28 mouse cellular contexts compared by ENCODE assay signal in genomic region chr6:47275065-47275464, GRCm38 (mm10).
A peak's percentile ranks its signal among the peaks of the same experiment; 100 is the strongest.
DNase-seq lines count a peak whose midpoint lies in the region; ATAC-seq and TF ChIP-seq lines count a peak whose summit lies in the region.
"Had no signal": no experiment of that assay in that cellular context is flagged by ENCODE, and none has a peak within 500 bp of the region (broad histone marks: within the 10 kb centered on the region; RNA-seq: fewer than 3 reads in every experiment).

No protein-coding gene starts in this region.

- no peak for TF ChIP-seq CTCF in lung, adult 2 months (IDR thresholded peaks at IDR 0.05; ENCODE audit: insufficient read depth, low read length)

- TF ChIP-seq POLR2A in lung, adult 2 months (IDR thresholded peaks at IDR 0.05; ENCODE audit: borderline replicate concordance, extremely low read depth, low read depth, low read length) = no peak

- no peak overlapping the region for H3K9ac ChIP-seq in hindbrain, embryonic 13.5 days
- no peak overlapping the region for H3K9ac ChIP-seq in hindbrain, embryonic 16.5 days (ENCODE audit: low read depth, low read length)
- H3K9ac ChIP-seq: embryonic facial prominence, embryonic 12.5 days; hindbrain, embryonic 15.5 days; intestine, embryonic 15.5 days; liver, embryonic 12.5 days; liver, postnatal 0 days; neural tube, embryonic 15.5 days had no signal

- H3K9me3 ChIP-seq in hindbrain, embryonic 13.5 days = no peaks in the 10 kb centered on the region
- no peaks in the 10 kb centered on the region for H3K9me3 ChIP-seq in hindbrain, embryonic 16.5 days (ENCODE audit: control insufficient read depth, low read length)
- H3K9me3 ChIP-seq: embryonic facial prominence, embryonic 12.5 days; hindbrain, embryonic 15.5 days; intestine, embryonic 15.5 days; liver, embryonic 12.5 days; neural tube, embryonic 15.5 days had no signal

- DNase-seq in embryo, embryonic 10 days (ENCODE audit: low spot score) = peak; percentile 25
- no peak for DNase-seq in embryo, embryonic 9.5 days (ENCODE audit: extremely low spot score)
- peak; percentile 37 for DNase-seq in brain, adult 2 months (ENCODE audit: low read depth, low spot score)
- DNase-seq in retina, postnatal 1 day = peak; percentile 23
- DNase-seq in lung, adult 2 months = no peak
- DNase-seq: adrenal gland, postnatal 14 days; cerebellum, adult 18-20 months; cerebellum, postnatal 10 days; gastrocnemius, postnatal 10 days; heart, postnatal 4 days; kidney, adult 2 months; kidney, postnatal 36 days; left cerebral cortex, postnatal 4 days; liver, postnatal 0 days; lung, postnatal 10 days; right cerebral cortex, adult 18-20 months; spleen, adult 18-20 months; thymus, postnatal 14 days had no signal

- no peak overlapping the region for H3K4me2 ChIP-seq in hindbrain, embryonic 13.5 days
- no peak overlapping the region for H3K4me2 ChIP-seq in hindbrain, embryonic 16.5 days (ENCODE audit: low read length)
- H3K4me2 ChIP-seq: embryonic facial prominence, embryonic 12.5 days; heart, embryonic 11.5 days; hindbrain, embryonic 15.5 days; intestine, embryonic 15.5 days; liver, embryonic 12.5 days; neural tube, embryonic 15.5 days had no signal

- H3K4me3 ChIP-seq in hindbrain, embryonic 13.5 days = no peak overlapping the region
- no peak overlapping the region for H3K4me3 ChIP-seq in hindbrain, embryonic 16.5 days (ENCODE audit: low read length)
- H3K4me3 ChIP-seq in lung, adult 2 months (replicated peaks; ENCODE audit: extremely low read depth, low read depth, low read length) = no peak overlapping the region
- H3K4me3 ChIP-seq: embryonic facial prominence, embryonic 12.5 days; hindbrain, embryonic 15.5 days; intestine, embryonic 15.5 days; layer of hippocampus, adult 2 months; liver, embryonic 12.5 days; neural tube, embryonic 15.5 days had no signal

- H3K4me1 ChIP-seq in hindbrain, embryonic 13.5 days (replicated peaks) = peaks cover 24% of the 10 kb centered on the region
- peaks cover 13% of the 10 kb centered on the region for H3K4me1 ChIP-seq in hindbrain, embryonic 16.5 days (ENCODE audit: control insufficient read depth, insufficient read depth, low read depth, low read length)
- no peaks in the 10 kb centered on the region for H3K4me1 ChIP-seq in lung, adult 2 months (ENCODE audit: control insufficient read depth, insufficient read depth, low read length)
- H3K4me1 ChIP-seq: embryonic facial prominence, embryonic 12.5 days; intestine, embryonic 15.5 days had no signal

- ATAC-seq in hindbrain, embryonic 13.5 days (ENCODE audit: low FRiP score) = no peak
- ATAC-seq in hindbrain, embryonic 16.5 days = no peak; the same call in 1 of the 2 replicates
- ATAC-seq: intestine, embryonic 15.5 days; liver, embryonic 12.5 days; liver, postnatal 0 days had no signal

- 14% methylated on average over 2 of the region's 2 CpGs for WGBS in hindbrain, embryonic 13.5 days
- WGBS in hindbrain, embryonic 16.5 days = 16% methylated on average over 2 of the region's 2 CpGs
- WGBS in lung, adult 2 months = 68% methylated on average over 2 of the region's 2 CpGs

- H3K27me3 ChIP-seq in hindbrain, embryonic 13.5 days = peaks cover 4% of the 10 kb centered on the region; the same call in 1 of the 2 replicates
- H3K27me3 ChIP-seq in hindbrain, embryonic 16.5 days (replicated peaks; ENCODE audit: control insufficient read depth, insufficient read depth, low read length) = no peaks in the 10 kb centered on the region
- H3K27me3 ChIP-seq: embryonic facial prominence, embryonic 12.5 days; hindbrain, embryonic 15.5 days; intestine, embryonic 15.5 days; liver, embryonic 12.5 days; neural tube, embryonic 15.5 days had no signal

- H3K27ac ChIP-seq in hindbrain, embryonic 13.5 days = 0 out of 2 replicates have a peak overlapping the region, but pooled peaks have one; percentile 23
- H3K27ac ChIP-seq in hindbrain, embryonic 16.5 days (ENCODE audit: low read depth, low read length) = no peak overlapping the region
- H3K27ac ChIP-seq: embryonic facial prominence, embryonic 12.5 days; hindbrain, embryonic 15.5 days; intestine, embryonic 15.5 days; layer of hippocampus, adult 2 months; liver, embryonic 12.5 days; macrophage; neural tube, embryonic 15.5 days had no signal

- H3K36me3 ChIP-seq in hindbrain, embryonic 13.5 days = 0 out of 2 replicates have a peak, but pooled peaks cover 4% of the 10 kb centered on the region
- no peaks in the 10 kb centered on the region for H3K36me3 ChIP-seq in hindbrain, embryonic 16.5 days (ENCODE audit: control insufficient read depth, insufficient read depth, low read length)
- H3K36me3 ChIP-seq: embryonic facial prominence, embryonic 12.5 days; hindbrain, embryonic 15.5 days; intestine, embryonic 15.5 days; liver, embryonic 12.5 days; neural tube, embryonic 15.5 days had no signal

Comparison
In these comparisons a context has a peak if more than half of its experiments do, and no peak if none do; other contexts are left out.
1. DNase-seq: peak in embryo, embryonic 10 days (single experiment), brain, adult 2 months (single experiment) and retina, postnatal 1 day (single experiment); none in embryo, embryonic 9.5 days (single experiment) and lung, adult 2 months (single experiment).